Mouse (Mus musculus) c-Kit-negative CD71-positive TER-119-positive erythroid progenitor cells, embryonic 14.5 days (primary cell): ENCODE data around the gene Gm17334.

ENCODE experiments used
- DNase-seq: peaks from one replicate; pipeline ENCODE4 v3.0.0-alpha.2; 2013; ENCODE audit warnings: low read depth, low spot score

The Gm17334 gene

GRCm38 (mm10) chr11:53747985-53748384, 25.0 kb downstream of the Gm17334 start:
- DNase-seq = no peak

GRCm38 (mm10) chr11:53745260-53745659, 27.7 kb downstream of the Gm17334 start:
- DNase-seq = no peak

- DNase-seq = no peak
Observed at GRCm38 (mm10) chr11:53742353-53742752, 30.6 kb downstream of the Gm17334 start.

DNA sequence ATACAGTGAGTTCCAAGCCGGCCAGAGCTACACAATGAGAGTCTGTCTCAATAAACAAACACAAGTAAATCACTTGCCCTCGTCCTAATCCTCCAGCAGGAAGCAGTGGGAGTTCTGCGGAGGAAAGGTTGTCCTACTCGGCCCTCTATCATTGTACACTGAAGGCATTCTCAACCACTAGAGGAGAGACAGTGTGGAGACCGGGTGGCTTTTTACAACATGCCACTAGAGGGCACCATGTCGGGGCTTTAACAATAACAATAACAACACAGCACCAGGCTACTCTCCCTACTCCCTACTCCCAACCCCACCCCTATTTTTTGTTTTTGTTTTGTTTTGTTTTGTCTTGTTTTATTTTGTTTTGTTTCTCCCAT, 35.4 kb downstream of the Gm17334 start:
- peak; percentile 36 for DNase-seq

GRCm38 (mm10) chr11:53736771-53737572, 36.0 kb downstream of the Gm17334 start:
- peak; percentile 52 for DNase-seq

DNA sequence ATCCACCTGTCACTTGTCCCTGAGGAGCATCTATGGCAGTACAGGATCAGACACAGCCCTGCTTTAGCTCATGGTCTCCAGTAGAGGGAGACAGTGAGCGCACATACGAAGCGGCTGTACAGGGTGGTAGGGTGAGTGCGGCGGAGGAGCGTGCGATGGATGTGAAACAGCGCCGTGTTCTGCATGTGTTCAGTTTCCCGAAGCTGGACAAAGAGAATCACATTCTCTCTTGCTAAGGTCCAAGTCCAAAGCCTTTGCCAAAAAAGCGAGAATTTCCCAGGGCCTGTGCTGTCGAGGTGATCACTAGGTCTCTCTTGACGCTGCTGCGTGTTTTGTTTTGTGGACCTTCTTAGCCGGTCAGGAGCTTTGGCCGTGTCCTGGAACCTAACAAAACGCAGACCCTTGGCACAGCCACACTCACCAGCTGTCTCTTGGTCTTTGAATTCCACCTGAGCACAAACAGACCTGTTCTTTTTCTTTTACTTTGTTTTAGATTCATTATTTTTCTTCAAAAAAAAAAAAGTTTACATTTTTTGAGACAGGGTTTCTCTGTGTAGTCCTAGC, 37.2 kb downstream of the Gm17334 start:
- peak; percentile 59 for DNase-seq

DNA sequence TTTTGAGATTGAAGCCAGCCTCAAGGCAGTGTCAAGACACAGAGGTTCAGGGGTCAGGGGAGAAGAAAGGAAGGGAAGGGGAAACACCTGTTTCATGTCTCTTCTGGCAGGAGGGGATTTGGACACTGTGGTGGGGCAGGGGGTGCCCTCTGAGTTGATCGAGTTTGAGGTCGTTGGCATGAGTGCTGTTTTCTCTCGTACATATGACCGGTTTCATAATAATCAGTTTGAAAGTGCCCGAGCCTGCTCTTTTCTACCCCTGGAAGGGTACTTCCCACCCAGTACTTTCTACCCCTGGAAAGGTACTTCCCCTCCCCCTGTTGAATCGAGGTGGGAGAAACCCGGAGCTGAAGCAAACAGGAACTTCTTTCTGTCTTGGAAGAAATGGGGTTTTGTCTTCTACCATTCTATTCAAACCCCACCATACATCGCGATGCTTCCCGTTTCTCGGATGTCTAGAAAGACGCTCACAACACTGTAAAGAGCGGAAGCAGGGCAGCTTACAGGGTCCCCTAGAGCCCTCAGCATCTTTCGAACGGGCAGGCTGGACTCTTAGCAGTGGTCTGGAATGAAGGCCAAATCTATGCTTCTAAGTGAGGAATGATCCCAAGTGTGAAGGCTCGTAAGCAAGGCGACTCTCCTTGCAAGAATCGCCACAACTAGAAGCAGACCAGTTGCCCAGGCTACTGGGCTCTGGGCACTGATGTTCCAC, 37.9 kb downstream of the Gm17334 start:
- DNase-seq = no peak

GRCm38 (mm10) chr11:53734431-53734830, 38.6 kb downstream of the Gm17334 start:
- no peak for DNase-seq

DNA sequence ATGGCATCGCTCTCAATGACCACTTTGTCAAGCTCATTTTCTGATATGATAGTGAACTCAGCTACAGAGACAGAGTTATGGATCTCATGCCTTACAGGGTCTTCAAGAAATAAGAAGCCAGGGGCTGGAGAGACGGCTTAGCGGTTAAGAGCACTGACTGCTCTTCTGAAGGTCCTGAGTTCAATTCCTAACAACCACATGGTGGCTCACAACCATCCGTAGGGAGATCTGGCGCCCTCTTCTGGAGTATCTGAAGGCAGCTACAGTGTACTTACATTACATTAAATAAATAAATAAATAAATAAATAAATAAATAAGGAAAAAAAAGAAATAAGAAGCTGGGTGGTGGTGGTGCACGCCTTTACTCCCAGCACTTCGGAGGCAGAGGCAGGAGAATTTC, 39.2 kb downstream of the Gm17334 start:
- DNase-seq = no peak

DNA sequence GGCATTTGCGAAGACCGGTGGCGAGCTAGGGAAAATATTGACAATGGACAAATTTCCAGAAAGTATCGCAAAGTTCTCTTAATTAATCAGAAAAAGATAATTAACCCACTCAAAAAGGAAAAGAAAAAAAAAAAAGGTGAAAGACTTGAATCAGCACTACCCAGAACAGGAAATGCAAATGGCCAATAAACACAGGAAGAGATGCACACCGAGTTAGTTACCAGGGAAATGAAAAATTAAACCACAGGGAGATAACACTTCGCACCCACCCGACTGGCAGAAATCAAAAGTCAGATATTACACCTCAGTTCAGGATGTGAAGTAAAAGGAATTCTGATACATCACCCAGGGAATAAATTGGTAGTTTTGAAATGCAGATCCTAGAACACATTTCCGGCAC, 40.7 kb downstream of the Gm17334 start:
- no peak for DNase-seq

DNA sequence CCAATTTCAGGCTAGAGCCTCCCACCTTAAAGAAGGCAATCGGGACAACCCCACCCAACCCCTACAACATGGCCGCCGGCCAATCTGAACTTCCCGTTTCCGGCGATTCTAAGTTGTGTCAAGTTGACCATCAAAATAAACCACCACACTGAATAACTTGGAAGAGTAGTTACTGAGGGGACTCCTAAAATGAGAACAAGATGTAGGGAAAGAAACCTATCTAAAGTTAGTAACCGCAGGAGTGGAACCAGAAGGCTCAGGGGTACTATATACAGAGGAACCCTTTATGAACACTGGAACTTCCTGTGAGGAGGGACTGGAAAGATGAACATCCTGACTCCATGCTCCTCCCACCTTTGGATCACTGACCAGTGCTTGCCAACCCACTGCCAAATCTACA, 41.5 kb downstream of the Gm17334 start:
- DNase-seq = no peak
